ENCODE assay signal across 22 mouse cellular contexts in genomic region chr2:170548046-170548445, GRCm38 (mm10). TPM values are rescaled to one million over a fixed set of nuclear protein-coding genes. Genes with fewer than 3 reads are reported as not detected.
A peak's percentile ranks its signal among the peaks of the same experiment; 100 is the strongest.
DNase-seq lines count a peak whose midpoint lies in the region; ATAC-seq and TF ChIP-seq lines count a peak whose summit lies in the region.
"Had no signal": no experiment of that assay in that cellular context is flagged by ENCODE, and none has a peak within 500 bp of the region (broad histone marks: within the 10 kb centered on the region; RNA-seq: fewer than 3 reads in every experiment).

No protein-coding gene starts in this region.

- 37% methylated on average over 4 of the region's 4 CpGs for WGBS in intestine, embryonic 16.5 days
- WGBS in intestine, postnatal 0 days = 37% methylated on average over 4 of the region's 4 CpGs
- 29% methylated on average over 4 of the region's 4 CpGs for WGBS in neural tube, embryonic 15.5 days
- WGBS in embryonic facial prominence, embryonic 14.5 days = 22% methylated on average over 4 of the region's 4 CpGs

- H3K36me3 ChIP-seq in intestine, embryonic 16.5 days (ENCODE audit: control insufficient read depth, insufficient read depth, low read length) = no peaks in the 10 kb centered on the region
- no peaks in the 10 kb centered on the region for H3K36me3 ChIP-seq in intestine, postnatal 0 days (ENCODE audit: control insufficient read depth, insufficient read depth)
- no peaks in the 10 kb centered on the region for H3K36me3 ChIP-seq in neural tube, embryonic 15.5 days
- H3K36me3 ChIP-seq in embryonic facial prominence, embryonic 14.5 days (ENCODE audit: control insufficient read depth, insufficient read depth, low read length) = no peaks in the 10 kb centered on the region
- H3K36me3 ChIP-seq: heart, embryonic 10.5 days; neural tube, embryonic 12.5 days had no signal

- H3K4me3 ChIP-seq in intestine, embryonic 16.5 days (ENCODE audit: low read length) = no peak overlapping the region
- no peak overlapping the region for H3K4me3 ChIP-seq in intestine, postnatal 0 days (ENCODE audit: low read depth, low read length)
- H3K4me3 ChIP-seq in neural tube, embryonic 15.5 days (replicated peaks) = no peak overlapping the region
- no peak overlapping the region for H3K4me3 ChIP-seq in embryonic facial prominence, embryonic 14.5 days (ENCODE audit: low read depth, low read length)
- H3K4me3 ChIP-seq in layer of hippocampus, adult 2 months = no peak overlapping the region
- H3K4me3 ChIP-seq: heart, embryonic 10.5 days; neural tube, embryonic 12.5 days had no signal

- no peak overlapping the region for H3K9ac ChIP-seq in intestine, embryonic 16.5 days (ENCODE audit: low read depth, low read length)
- no peak overlapping the region for H3K9ac ChIP-seq in intestine, postnatal 0 days (ENCODE audit: low read depth, low read length)
- no peak overlapping the region for H3K9ac ChIP-seq in neural tube, embryonic 15.5 days (replicated peaks)
- H3K9ac ChIP-seq in embryonic facial prominence, embryonic 14.5 days (ENCODE audit: low read depth, low read length) = no peak overlapping the region; the same call in 1 of the 2 replicates
- H3K9ac ChIP-seq: neural tube, embryonic 12.5 days had no signal

- H3K27me3 ChIP-seq in intestine, embryonic 16.5 days (replicated peaks; ENCODE audit: control insufficient read depth, insufficient read depth, low read length) = no peaks in the 10 kb centered on the region
- H3K27me3 ChIP-seq in intestine, postnatal 0 days (replicated peaks; ENCODE audit: control insufficient read depth, insufficient read depth, low read length) = no peaks in the 10 kb centered on the region
- H3K27me3 ChIP-seq in neural tube, embryonic 15.5 days (replicated peaks) = no peaks in the 10 kb centered on the region
- no peaks in the 10 kb centered on the region for H3K27me3 ChIP-seq in embryonic facial prominence, embryonic 14.5 days (replicated peaks; ENCODE audit: control insufficient read depth, insufficient read depth, low read length)
- H3K27me3 ChIP-seq: neural tube, embryonic 12.5 days had no signal

- H3K27ac ChIP-seq in intestine, embryonic 16.5 days (ENCODE audit: low read length) = no peak overlapping the region
- H3K27ac ChIP-seq in intestine, postnatal 0 days (ENCODE audit: low read depth, low read length) = no peak overlapping the region
- no peak overlapping the region for H3K27ac ChIP-seq in neural tube, embryonic 15.5 days (replicated peaks)
- no peak overlapping the region; the same call in 1 of the 2 replicates for H3K27ac ChIP-seq in embryonic facial prominence, embryonic 14.5 days (replicated peaks; ENCODE audit: low read depth, low read length)
- H3K27ac ChIP-seq in layer of hippocampus, adult 2 months = no peak overlapping the region
- H3K27ac ChIP-seq: heart, embryonic 10.5 days; neural tube, embryonic 12.5 days had no signal

- H3K9me3 ChIP-seq in intestine, embryonic 16.5 days (ENCODE audit: control insufficient read depth, low read length) = no peaks in the 10 kb centered on the region
- H3K9me3 ChIP-seq in intestine, postnatal 0 days (ENCODE audit: control insufficient read depth) = no peaks in the 10 kb centered on the region
- H3K9me3 ChIP-seq in neural tube, embryonic 15.5 days (replicated peaks) = no peaks in the 10 kb centered on the region
- no peaks in the 10 kb centered on the region for H3K9me3 ChIP-seq in embryonic facial prominence, embryonic 14.5 days (ENCODE audit: control insufficient read depth, low read length)
- H3K9me3 ChIP-seq: heart, embryonic 10.5 days; neural tube, embryonic 12.5 days had no signal

- DNase-seq in neural tube, embryonic 10.5 days (ENCODE audit: extremely low spot score, low spot score) = peak; percentile 34
- peak; percentile 23 for DNase-seq in embryonic facial prominence, embryonic 14.5 days (ENCODE audit: low spot score)
- no peak for DNase-seq in layer of hippocampus, adult 2 months (ENCODE audit: low spot score in 2 of 2)
- no peak for DNase-seq in thymus, postnatal 36 days
- DNase-seq: cerebellum, adult 9-11 months; lung, adult 2 months; lung, postnatal 4 days; right cerebral cortex, postnatal 25 days had no signal

- no peak for TF ChIP-seq CTCF in intestine, postnatal 0 days (IDR thresholded peaks at IDR 0.05; ENCODE audit: low read depth)
- TF ChIP-seq CTCF in layer of hippocampus, adult 2 months (conservative IDR thresholded peaks at IDR 0.05) = no peak

- no peak overlapping the region for H3K4me2 ChIP-seq in intestine, embryonic 16.5 days (ENCODE audit: low read depth, low read length)
- no peak overlapping the region for H3K4me2 ChIP-seq in intestine, postnatal 0 days (replicated peaks; ENCODE audit: low read depth)
- H3K4me2 ChIP-seq in neural tube, embryonic 15.5 days = no peak overlapping the region
- no peak overlapping the region for H3K4me2 ChIP-seq in embryonic facial prominence, embryonic 14.5 days (ENCODE audit: low read depth, low read length)
- H3K4me2 ChIP-seq: neural tube, embryonic 12.5 days had no signal

- H3K4me1 ChIP-seq in intestine, embryonic 16.5 days (ENCODE audit: control insufficient read depth, insufficient read depth, low read length) = peaks cover 2% of the 10 kb centered on the region; the same call in 1 of the 2 replicates
- H3K4me1 ChIP-seq in intestine, postnatal 0 days (replicated peaks; ENCODE audit: control insufficient read depth, insufficient read depth, low read length) = no peaks in the 10 kb centered on the region
- peaks cover 20% of the 10 kb centered on the region for H3K4me1 ChIP-seq in neural tube, embryonic 15.5 days
- H3K4me1 ChIP-seq in embryonic facial prominence, embryonic 14.5 days (ENCODE audit: control insufficient read depth, insufficient read depth, low read length) = peaks cover 26% of the 10 kb centered on the region

- 0 out of 2 replicates have a peak, but pooled peaks have one; percentile 31 for ATAC-seq in intestine, embryonic 16.5 days
- ATAC-seq in intestine, postnatal 0 days = no peak
- no peak for ATAC-seq in neural tube, embryonic 15.5 days (ENCODE audit: low FRiP score)
- peak; percentile 20; the same call in 1 of the 2 replicates for ATAC-seq in embryonic facial prominence, embryonic 14.5 days (ENCODE audit: low read depth)
- ATAC-seq: inflammation-experienced regulatory T-cells, adult 6 months; midbrain, embryonic 16.5 days had no signal

RNA-seq across cellular contexts. Expression of gene Cyp24a1, which starts 51.1 kb away (rescaled TPM):
- polyA plus RNA-seq in intestine, embryonic 16.5 days (2015; fragmentation: Nextera tagmentation; extraction: Ambion mirVana) = not detected in 2 replicates
- polyA plus RNA-seq in intestine, postnatal 0 days (2015; fragmentation: Nextera tagmentation; extraction: Ambion mirVana) = not detected in 2 replicates
- 0.12 TPM in 1 of 2 replicates, not detected in the other for polyA plus RNA-seq in neural tube, embryonic 15.5 days (2015; fragmentation: Nextera tagmentation; extraction: Ambion mirVana)
- polyA plus RNA-seq in embryonic facial prominence, embryonic 14.5 days (2014; fragmentation: Nextera tagmentation; extraction: Ambion mirVana) = not detected in 2 replicates
- not detected for total RNA-seq in layer of hippocampus, adult 2 months (2021)
- total RNA-seq: ES-E14; gastrocnemius, postnatal 4 days; heart, postnatal 25 days; layer of hippocampus, postnatal 25 days; left cerebral cortex, postnatal 14 days; liver, adult 2 months had no signal
- polyA plus RNA-seq: heart, embryonic 10.5 days; inflammation-experienced regulatory T-cells, adult 6 months; liver, adult 2 months; lung, adult 2 months; stomach, embryonic 16.5 days had no signal

RNA-seq across cellular contexts. Expression of gene Pfdn4, which starts 51.8 kb away (rescaled TPM):
- polyA plus RNA-seq in intestine, embryonic 16.5 days (2015; fragmentation: Nextera tagmentation; extraction: Ambion mirVana) = 46.6 and 48.5 TPM in 2 replicates
- 54.6 and 58.3 TPM in 2 replicates for polyA plus RNA-seq in intestine, postnatal 0 days (2015; fragmentation: Nextera tagmentation; extraction: Ambion mirVana)
- polyA plus RNA-seq in neural tube, embryonic 15.5 days (2015; fragmentation: Nextera tagmentation; extraction: Ambion mirVana) = 125 and 142 TPM in 2 replicates
- 82.4 and 87.6 TPM in 2 replicates for polyA plus RNA-seq in embryonic facial prominence, embryonic 14.5 days (2014; fragmentation: Nextera tagmentation; extraction: Ambion mirVana)
- total RNA-seq in layer of hippocampus, adult 2 months (2021) = 10 to 100 TPM; 28.6 to 32.2 TPM

RNA-seq across cellular contexts. Expression of gene 4930470P17Rik, which starts 53.8 kb away (rescaled TPM):
- polyA plus RNA-seq in intestine, embryonic 16.5 days (2015; fragmentation: Nextera tagmentation; extraction: Ambion mirVana) = not detected in 2 replicates
- not detected in 2 replicates for polyA plus RNA-seq in intestine, postnatal 0 days (2015; fragmentation: Nextera tagmentation; extraction: Ambion mirVana)
- polyA plus RNA-seq in neural tube, embryonic 15.5 days (2015; fragmentation: Nextera tagmentation; extraction: Ambion mirVana) = 0.36 TPM in 1 of 2 replicates, not detected in the other
- polyA plus RNA-seq in embryonic facial prominence, embryonic 14.5 days (2014; fragmentation: Nextera tagmentation; extraction: Ambion mirVana) = not detected in 2 replicates
- total RNA-seq in layer of hippocampus, adult 2 months (2021) = not detected
- total RNA-seq: ES-E14; gastrocnemius, postnatal 4 days; heart, postnatal 25 days; layer of hippocampus, postnatal 25 days; left cerebral cortex, postnatal 14 days; liver, adult 2 months had no signal
- polyA plus RNA-seq: heart, embryonic 10.5 days; inflammation-experienced regulatory T-cells, adult 6 months; liver, adult 2 months; lung, adult 2 months; midbrain, embryonic 16.5 days; neural tube, embryonic 12.5 days; stomach, embryonic 16.5 days had no signal

Comparison
In these comparisons a context has a peak if more than half of its experiments do, and no peak if none do; other contexts are left out.
1. ATAC-seq: peak in intestine, embryonic 16.5 days (single experiment) and embryonic facial prominence, embryonic 14.5 days (single experiment); none in intestine, postnatal 0 days (single experiment) and neural tube, embryonic 15.5 days (single experiment).
2. DNase-seq: peak in neural tube, embryonic 10.5 days (single experiment) and embryonic facial prominence, embryonic 14.5 days (single experiment); none in layer of hippocampus, adult 2 months (0 of 2) and thymus, postnatal 36 days (0 of 2).